Mouse (Mus musculus): Measurements from ENCODE around the gene Irx5.

Irx5 gene

DNA sequence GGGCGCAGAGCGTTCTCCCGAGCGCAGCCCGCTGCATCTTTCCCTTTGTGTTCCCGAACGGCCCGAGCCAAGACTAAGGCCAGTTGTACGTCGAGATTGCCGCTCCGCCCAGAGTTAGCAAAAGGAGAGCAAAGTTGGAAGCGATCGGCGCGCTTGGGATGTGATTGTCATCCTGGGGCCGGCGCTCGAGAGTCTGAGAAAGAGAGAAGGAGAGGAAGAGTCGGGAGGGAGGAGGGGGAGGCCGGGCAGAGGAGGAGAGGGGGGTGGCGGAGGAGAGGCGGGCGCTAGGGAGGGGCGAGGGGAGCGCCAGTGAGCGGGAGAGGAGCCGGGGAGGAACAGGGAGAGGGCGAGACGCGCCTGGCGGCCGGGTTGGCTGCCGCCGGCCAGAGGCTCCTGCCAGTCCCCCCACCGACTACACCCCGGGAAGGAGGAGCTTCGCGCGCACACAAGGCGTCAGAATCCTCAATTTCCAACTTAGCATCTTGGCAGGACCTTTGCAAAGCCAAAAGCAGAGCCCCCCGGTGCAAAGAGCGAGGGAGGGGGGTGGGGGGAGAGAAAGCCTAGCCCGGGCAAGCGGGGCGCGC is at the start of gene Irx5:
Gene Irx5 (plus strand): TSS at position 228 of the 584 bp plus-strand sequence.
- DNase-seq (ENCODE audit: low spot score): peak; percentile 58

GRCm38 (mm10) chr8:92312178-92312577 is 45.2 kb upstream of the Irx5 start:
- no peak for DNase-seq (ENCODE audit: low spot score)

DNA sequence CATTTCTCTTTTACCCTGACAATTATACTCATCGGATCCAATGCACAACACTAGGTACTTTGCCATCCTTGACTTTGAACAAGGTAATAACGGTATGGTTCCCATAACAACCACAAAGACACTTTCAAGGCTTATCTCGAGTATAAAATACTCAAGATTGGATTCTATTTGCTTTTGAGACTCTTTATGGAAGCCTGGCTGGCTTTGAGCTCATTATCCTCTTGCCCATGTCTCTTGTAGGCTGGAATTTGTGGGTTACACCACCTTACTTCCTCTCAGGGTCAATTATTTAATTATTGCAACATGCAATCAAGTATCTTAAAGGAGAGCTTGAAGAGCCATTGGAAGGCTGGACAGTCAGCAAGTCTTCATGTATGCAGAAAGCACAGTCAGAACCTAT is 43.7 kb upstream of the Irx5 start:
- DNase-seq (ENCODE audit: low spot score): no peak

DNA sequence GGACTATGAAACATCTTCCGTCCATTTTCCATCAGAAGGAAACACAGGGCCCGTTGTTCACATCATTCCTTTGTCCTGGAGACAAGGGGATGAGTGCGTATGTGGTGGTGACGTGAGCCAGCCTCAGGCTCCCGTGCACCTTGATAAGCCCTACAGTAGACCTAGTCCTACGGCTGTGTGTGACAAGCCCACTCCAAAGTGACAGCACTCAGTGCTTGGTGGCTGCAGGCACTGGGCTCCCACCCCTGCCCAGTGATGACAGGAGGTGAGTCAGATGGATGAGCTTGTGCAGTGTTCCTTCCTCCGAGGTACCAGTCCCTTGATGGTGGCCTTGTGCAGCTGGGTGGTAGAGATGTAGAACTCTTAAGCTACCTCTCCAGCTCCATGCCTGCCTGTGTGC is 33.7 kb upstream of the Irx5 start:
- DNase-seq (ENCODE audit: low spot score): no peak

- DNase-seq (ENCODE audit: low spot score): no peak
These were observed 30.2 kb upstream of the Irx5 start for GRCm38 (mm10) chr8:92327176-92327575.

GRCm38 (mm10) chr8:92329273-92329672 is 28.2 kb upstream of the Irx5 start:
- no peak for DNase-seq (ENCODE audit: low spot score)

DNA sequence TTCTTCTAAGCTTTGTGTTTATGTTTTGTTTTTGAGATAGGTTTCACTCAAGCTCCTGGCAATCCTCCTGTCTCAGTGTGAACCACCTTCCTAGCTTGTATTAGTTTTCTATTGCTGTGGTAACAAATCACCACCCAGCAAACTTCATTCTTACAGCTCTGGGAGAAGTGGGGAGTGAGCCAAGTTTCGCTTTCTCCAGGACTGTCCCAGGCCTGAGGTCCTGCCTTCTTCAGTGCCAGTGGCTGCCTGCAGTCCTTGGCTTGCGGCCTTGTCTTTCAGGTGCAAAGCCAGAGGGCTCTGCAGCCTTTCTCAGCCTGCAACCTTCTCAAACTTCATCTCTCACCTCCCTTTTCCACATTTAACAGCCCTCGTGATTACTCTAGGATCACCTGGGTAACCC is 25.6 kb upstream of the Irx5 start:
- DNase-seq (ENCODE audit: low spot score): no peak

GRCm38 (mm10) chr8:92333406-92333805 is 24.0 kb upstream of the Irx5 start:
- DNase-seq (ENCODE audit: low spot score): no peak

DNA sequence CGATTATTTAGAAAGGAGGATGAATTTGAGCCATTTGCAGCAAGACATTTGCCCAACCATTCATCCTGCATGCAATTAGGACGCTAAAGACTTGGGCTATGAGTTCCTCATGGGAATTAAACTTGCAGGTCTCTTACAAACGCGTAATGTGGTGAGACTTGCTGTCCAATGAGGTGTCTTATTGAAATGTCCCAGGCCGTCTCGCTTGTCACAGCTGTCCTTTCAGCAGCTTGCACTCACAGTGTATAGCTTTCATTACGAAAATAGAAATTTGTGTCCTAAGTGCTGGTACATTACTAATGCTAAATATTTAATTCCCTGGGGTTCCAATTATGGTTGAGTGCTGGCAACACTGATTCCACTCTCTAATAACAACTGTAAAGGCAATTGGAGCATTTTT is 22.3 kb upstream of the Irx5 start:
- no peak for DNase-seq (ENCODE audit: low spot score)

DNA sequence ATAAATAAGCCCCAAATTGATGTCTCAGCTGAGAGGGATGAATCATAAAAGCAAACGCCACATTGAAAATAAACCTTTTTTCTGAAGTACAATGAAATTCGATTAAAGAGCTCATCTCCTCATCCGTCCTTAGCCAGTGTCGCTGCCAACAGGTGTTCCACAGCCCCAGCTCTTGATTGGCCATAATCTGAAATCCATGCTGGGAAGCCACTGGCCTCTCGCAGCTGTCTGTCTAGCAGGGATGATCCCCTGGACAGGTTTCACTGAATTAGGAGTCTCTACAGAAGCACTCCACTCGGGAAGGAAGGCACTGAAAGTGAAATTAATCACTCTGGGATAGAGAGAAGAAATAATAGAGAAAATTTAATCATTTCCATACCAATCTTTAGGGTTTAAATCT is 21.4 kb upstream of the Irx5 start:
- no peak for DNase-seq (ENCODE audit: low spot score)

GRCm38 (mm10) chr8:92343544-92343943 is 13.9 kb upstream of the Irx5 start:
- no peak for DNase-seq (ENCODE audit: low spot score)

- DNase-seq (ENCODE audit: low spot score): no peak
These were observed 7.4 kb upstream of the Irx5 start for GRCm38 (mm10) chr8:92349898-92350486.

GRCm38 (mm10) chr8:92353405-92353804 is 4.0 kb upstream of the Irx5 start:
- DNase-seq (ENCODE audit: low spot score): no peak

DNA sequence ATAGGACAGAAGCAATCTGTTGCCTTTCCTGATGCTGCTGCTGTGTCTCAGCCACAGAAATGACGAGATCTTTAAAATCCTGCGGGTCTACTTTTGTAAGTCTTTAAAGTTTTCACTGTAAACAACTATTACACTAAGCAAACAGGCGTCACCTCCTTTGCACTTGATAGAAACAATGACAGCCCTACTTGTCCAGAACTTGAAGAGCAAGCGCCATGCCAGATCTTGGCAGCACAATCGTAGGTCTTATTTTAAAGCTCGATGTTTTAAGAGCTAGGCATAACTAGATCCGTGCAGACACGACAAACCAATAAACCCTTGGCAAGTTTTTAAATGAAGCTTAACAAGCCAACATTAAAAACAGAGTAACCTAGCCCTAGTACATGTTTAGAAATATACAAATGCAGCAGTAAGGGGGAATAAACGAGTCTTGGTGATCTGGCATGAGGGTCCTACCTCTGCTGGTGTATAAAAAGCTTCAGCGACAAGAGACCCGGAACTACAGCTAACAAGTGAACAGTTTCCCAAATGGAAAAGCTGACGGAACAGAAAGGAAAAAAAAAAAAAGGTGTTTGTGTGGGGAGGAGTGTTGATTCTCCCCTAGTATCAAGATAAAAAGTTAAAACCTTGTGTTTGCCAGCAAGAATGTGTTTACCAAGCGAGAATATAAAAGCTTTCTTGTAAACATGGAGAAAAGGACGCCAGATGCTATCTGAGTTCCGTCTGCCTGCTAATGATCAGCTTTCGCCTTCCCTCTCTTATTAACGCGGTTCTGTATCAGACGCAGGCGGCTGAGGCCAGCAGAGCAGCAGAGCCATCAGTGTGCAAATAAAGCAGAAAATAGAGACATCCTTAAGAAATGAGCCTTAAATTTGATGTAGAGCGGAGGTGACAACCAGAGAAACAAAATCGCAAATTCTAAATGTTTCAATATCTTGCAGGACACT is 2.6 kb upstream of the Irx5 start:
- no peak for DNase-seq (ENCODE audit: low spot score)

DNA sequence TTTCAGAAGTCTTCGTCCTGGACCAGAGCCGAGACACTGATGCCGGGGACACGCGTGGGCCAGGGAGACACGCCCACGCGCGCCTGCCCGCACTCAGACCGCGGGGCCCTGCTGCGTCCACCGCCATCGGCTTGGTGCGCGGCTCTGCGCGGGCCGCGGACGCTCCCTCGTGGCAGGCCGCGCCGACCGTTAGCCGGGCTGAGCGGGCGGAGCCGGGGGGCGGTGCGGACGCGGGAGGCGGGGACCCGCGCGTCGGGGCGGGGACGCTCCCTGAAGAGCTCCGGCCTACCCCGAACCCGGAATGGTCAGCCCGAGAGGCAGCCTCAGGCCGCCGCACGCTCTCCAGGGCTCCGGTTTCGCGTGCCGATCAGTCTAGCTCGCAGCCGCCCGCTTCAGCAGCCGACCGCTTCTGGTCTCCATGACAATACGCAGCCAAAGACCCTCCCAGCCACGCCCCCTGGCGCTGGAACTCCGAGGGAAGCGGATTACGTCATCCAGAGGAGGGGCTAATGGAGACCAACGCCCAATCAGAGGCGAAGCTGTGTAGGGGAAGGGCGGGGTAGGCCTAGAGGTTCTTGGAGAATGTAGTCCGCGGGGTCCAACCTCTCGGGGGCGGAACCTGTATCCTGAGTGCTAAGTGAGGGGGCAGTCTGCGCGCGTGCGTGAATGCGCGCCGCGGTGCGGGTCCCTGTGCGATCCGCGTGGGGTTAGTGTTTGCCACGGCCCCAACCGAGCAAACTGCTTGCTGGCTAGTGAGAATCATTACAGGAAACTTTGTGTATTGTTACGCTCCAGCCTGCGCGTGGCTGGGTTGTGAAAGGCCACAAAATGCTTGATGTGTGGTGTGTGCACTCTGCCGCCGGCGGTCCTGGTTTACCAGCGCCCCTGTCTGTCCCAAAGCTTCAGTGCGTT is 1.5 kb upstream of the Irx5 start:
- peak; percentile 98 for DNase-seq (ENCODE audit: low spot score)

GRCm38 (mm10) chr8:92356613-92357375 is 631 bp upstream of the Irx5 start:
- DNase-seq (ENCODE audit: low spot score): peak; percentile 52

DNA sequence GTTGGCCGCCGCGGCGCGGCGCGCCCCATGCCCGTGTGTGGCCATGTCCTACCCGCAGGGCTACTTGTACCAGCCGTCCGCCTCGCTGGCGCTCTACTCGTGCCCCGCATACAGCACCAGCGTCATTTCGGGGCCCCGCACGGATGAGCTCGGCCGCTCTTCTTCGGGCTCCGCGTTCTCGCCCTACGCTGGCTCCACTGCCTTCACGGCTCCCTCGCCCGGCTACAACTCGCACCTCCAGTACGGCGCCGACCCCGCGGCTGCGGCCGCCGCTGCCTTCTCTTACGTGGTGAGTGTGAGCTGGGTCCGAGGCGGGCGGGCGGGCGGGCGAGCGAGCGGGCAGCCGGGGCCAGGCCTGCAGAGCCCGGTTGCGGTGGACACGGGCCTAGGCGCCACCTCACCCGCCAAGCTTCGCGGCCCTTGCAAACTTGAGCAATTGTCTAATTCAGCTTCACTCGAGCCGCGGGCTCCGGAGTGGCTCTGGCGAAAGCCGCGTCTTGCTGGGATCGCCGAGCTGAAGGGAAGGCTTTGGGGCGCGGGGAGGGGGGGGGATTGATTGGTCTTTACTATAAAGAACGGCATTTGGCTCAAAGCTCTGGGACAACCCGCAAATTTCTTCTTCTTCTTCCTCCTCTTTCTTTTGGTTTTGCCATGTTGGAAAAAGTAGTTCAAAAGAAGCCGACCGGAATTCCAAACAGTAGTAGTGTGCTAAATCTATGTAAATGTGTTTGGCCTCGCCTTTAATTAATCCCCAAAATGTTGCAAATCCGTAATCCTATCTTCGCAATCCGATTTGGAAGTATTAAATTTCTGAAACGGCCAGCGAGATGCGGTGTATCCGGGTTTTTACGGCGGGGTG is 945 bp downstream of the Irx5 start:
- no peak for DNase-seq (ENCODE audit: low spot score)

- no peak for DNase-seq (ENCODE audit: low spot score)
These were observed 1.8 kb downstream of the Irx5 start for GRCm38 (mm10) chr8:92359000-92359832.

DNA sequence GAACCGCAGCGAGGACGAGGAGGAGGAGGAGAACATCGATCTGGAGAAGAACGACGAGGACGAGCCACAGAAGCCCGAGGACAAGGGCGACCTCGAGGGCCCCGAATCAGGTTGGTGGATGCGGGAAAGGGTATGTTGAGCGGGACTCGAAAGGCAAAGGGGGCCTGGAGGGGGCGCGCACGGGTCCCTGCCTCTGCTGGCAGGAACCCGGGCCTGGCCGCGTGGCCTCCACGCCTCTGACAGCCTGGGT is 2.3 kb downstream of the Irx5 start:
- no peak for DNase-seq (ENCODE audit: low spot score)

All from testis, postnatal 10 days (tissue).